7 mouse cellular contexts compared by ENCODE assay signal in the genomic region with DNA sequence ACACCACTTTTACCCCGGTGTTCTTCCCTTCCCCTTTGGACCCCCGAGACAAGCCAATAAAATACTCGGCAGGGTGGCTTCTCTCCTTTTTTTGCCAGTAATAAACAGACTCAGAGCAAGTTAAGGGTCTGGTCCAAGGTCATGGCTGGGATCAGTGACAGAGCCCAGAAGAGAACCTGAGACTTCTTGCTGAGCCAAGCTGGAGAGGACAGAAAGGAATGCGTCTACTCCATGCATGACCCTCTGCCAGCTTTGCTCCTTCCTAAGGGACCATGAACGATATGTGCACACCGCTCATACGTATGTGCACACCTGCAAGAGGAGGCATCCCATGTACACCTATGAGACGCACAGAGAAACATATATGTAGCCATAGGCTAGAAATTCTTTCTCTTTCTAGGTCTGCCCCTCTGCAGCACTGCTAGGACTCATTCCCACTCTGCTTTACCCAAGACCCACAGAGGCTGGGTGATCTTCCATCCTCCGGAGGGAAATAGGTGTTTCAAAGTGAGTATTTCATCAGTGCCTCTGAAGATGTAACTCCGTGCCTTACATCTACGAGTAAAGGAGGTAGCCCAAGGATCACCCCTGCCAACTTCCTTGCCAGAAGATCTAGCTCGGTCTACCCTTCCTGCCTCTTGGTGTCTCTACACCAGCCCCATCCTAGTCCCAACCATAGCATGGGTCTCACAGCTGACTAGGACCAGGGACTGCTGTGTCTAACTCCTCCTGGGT. TPM values are rescaled to one million over a fixed set of nuclear protein-coding genes. Genes with fewer than 3 reads are reported as not detected.
DNase-seq lines count a peak whose midpoint lies in the region; ATAC-seq and TF ChIP-seq lines count a peak whose summit lies in the region.

No protein-coding gene starts in this region.

- H3K9ac ChIP-seq in lung, embryonic 14.5 days, result peak overlapping the region; percentile 48

- H3K27me3 ChIP-seq in lung, embryonic 14.5 days (ENCODE audit: insufficient read depth, low read length), result no peaks in the 10 kb centered on the region
- peaks cover 35% of the 10 kb centered on the region for H3K27me3 ChIP-seq in forebrain, embryonic 10.5 days (ENCODE audit: poor library complexity, severe bottlenecking)
- peaks cover 34% of the 10 kb centered on the region for H3K27me3 ChIP-seq in limb, embryonic 10.5 days (ENCODE audit: low read depth, poor library complexity, severe bottlenecking)

- peaks cover 10% of the 10 kb centered on the region for H3K4me1 ChIP-seq in lung, embryonic 14.5 days (ENCODE audit: insufficient read depth)
- peaks cover 46% of the 10 kb centered on the region for H3K4me1 ChIP-seq in forebrain, embryonic 10.5 days
- peaks cover 24% of the 10 kb centered on the region for H3K4me1 ChIP-seq in limb, embryonic 10.5 days

- H3K4me3 ChIP-seq in lung, embryonic 14.5 days (ENCODE audit: low read depth, low read length), result peak overlapping the region; percentile 47
- peak overlapping the region; percentile 76 for H3K4me3 ChIP-seq in forebrain, embryonic 10.5 days
- H3K4me3 ChIP-seq in limb, embryonic 10.5 days, result peak overlapping the region; percentile 71

- ATAC-seq in lung, embryonic 14.5 days (ENCODE audit: insufficient read depth), result no peak
- ATAC-seq in erythroid progenitor cell, adult 5-6 weeks (replicated peaks; ENCODE audit: low FRiP score, poor library complexity, severe bottlenecking), result no peak

- WGBS in lung, embryonic 14.5 days, result 47% methylated on average over 12 of the region's 12 CpGs
- WGBS in forebrain, embryonic 10.5 days, result 56% methylated on average over 12 of the region's 12 CpGs
- 52% methylated on average over 12 of the region's 12 CpGs for WGBS in limb, embryonic 10.5 days

- no peak for DNase-seq in lung, embryonic 14.5 days
- no peak for DNase-seq in lung, postnatal 4 days
- DNase-seq in forebrain, embryonic 10.5 days (ENCODE audit: extremely low spot score, low spot score), result no peak
- no peak for DNase-seq in limb, embryonic 10.5 days (ENCODE audit: low spot score)
- DNase-seq in skeletal muscle tissue, adult 2 months (ENCODE audit: low read depth, low spot score), result peak; percentile 76
- DNase-seq in adrenal gland, postnatal 36 days, result no peak

- no peak for TF ChIP-seq CTCF in lung, embryonic 14.5 days (IDR thresholded peaks at IDR 0.05; ENCODE audit: low read depth)

- peak overlapping the region; percentile 73 for H3K4me2 ChIP-seq in lung, embryonic 14.5 days

- H3K9me3 ChIP-seq in lung, embryonic 14.5 days (ENCODE audit: low read depth, low read length), result no peaks in the 10 kb centered on the region
- H3K9me3 ChIP-seq in forebrain, embryonic 10.5 days, result no peaks in the 10 kb centered on the region
- no peaks in the 10 kb centered on the region for H3K9me3 ChIP-seq in limb, embryonic 10.5 days (replicated peaks)

- H3K36me3 ChIP-seq in lung, embryonic 14.5 days (ENCODE audit: insufficient read depth), result no peaks in the 10 kb centered on the region
- H3K36me3 ChIP-seq in forebrain, embryonic 10.5 days (replicated peaks), result no peaks in the 10 kb centered on the region
- H3K36me3 ChIP-seq in limb, embryonic 10.5 days, result no peaks in the 10 kb centered on the region

- H3K27ac ChIP-seq in lung, embryonic 14.5 days (ENCODE audit: low read depth), result no peak overlapping the region
- H3K27ac ChIP-seq in forebrain, embryonic 10.5 days, result peak overlapping the region; percentile 83
- H3K27ac ChIP-seq in limb, embryonic 10.5 days, result peak overlapping the region; percentile 59; the same call in 1 of the 2 replicates

RNA-seq across cellular contexts. Expression of gene 6430571L13Rik, which starts 0.7 kb away (rescaled TPM):
- polyA plus RNA-seq in lung, embryonic 14.5 days (2014; fragmentation: Nextera tagmentation; extraction: Ambion mirVana), result 0.27 and 0.28 TPM in 2 replicates
- 1.0 and 1.6 TPM in 2 replicates for polyA plus RNA-seq in forebrain, embryonic 10.5 days (2016; fragmentation: Nextera tagmentation; extraction: Ambion mirVana)
- 0.72 and 0.74 TPM in 2 replicates for polyA plus RNA-seq in limb, embryonic 10.5 days (2016; fragmentation: Nextera tagmentation; extraction: Ambion mirVana)
- total RNA-seq in adrenal gland, postnatal 36 days (2021), result 1 to 10 TPM; 1.2 to 1.3 TPM
- total RNA-seq in erythroid progenitor cell, adult 5-6 weeks (2015; ENCODE audit: low replicate concordance), result not detected in 2 replicates
- not detected in 2 replicates for total RNA-seq in erythroid progenitor cell, adult 5-6 weeks (2017; ENCODE audit: low replicate concordance)

RNA-seq across cellular contexts. Expression of gene Hemk1, which starts 2.9 kb away (rescaled TPM):
- 9.8 and 11.3 TPM in 2 replicates for polyA plus RNA-seq in lung, embryonic 14.5 days (2014; fragmentation: Nextera tagmentation; extraction: Ambion mirVana)
- polyA plus RNA-seq in forebrain, embryonic 10.5 days (2016; fragmentation: Nextera tagmentation; extraction: Ambion mirVana), result 13.5 and 13.7 TPM in 2 replicates
- 10.3 and 12.2 TPM in 2 replicates for polyA plus RNA-seq in limb, embryonic 10.5 days (2016; fragmentation: Nextera tagmentation; extraction: Ambion mirVana)
- 10 to 100 TPM; 15.6 to 16.1 TPM for total RNA-seq in adrenal gland, postnatal 36 days (2021)
- total RNA-seq in erythroid progenitor cell, adult 5-6 weeks (2015; ENCODE audit: low replicate concordance), result not detected in 2 replicates
- total RNA-seq in erythroid progenitor cell, adult 5-6 weeks (2017; ENCODE audit: low replicate concordance), result 0.15 and 3.9 TPM in 2 replicates

RNA-seq across cellular contexts. Expression of gene Cish, which starts 45.3 kb away (rescaled TPM):
- 8.5 and 9.2 TPM in 2 replicates for polyA plus RNA-seq in lung, embryonic 14.5 days (2014; fragmentation: Nextera tagmentation; extraction: Ambion mirVana)
- 7.2 and 7.6 TPM in 2 replicates for polyA plus RNA-seq in forebrain, embryonic 10.5 days (2016; fragmentation: Nextera tagmentation; extraction: Ambion mirVana)
- 4.3 and 5.1 TPM in 2 replicates for polyA plus RNA-seq in limb, embryonic 10.5 days (2016; fragmentation: Nextera tagmentation; extraction: Ambion mirVana)
- total RNA-seq in adrenal gland, postnatal 36 days (2021), result 10 to 100 TPM; 31.7 to 31.8 TPM
- 5.9 and 23.4 TPM in 2 replicates for total RNA-seq in erythroid progenitor cell, adult 5-6 weeks (2015; ENCODE audit: low replicate concordance)
- total RNA-seq in erythroid progenitor cell, adult 5-6 weeks (2017; ENCODE audit: low replicate concordance), result 3.6 and 5.1 TPM in 2 replicates

RNA-seq across cellular contexts. Expression of gene Mapkapk3, which starts 51.4 kb away (rescaled TPM):
- 7.8 and 8.3 TPM in 2 replicates for polyA plus RNA-seq in lung, embryonic 14.5 days (2014; fragmentation: Nextera tagmentation; extraction: Ambion mirVana)
- 5.9 and 6.6 TPM in 2 replicates for polyA plus RNA-seq in forebrain, embryonic 10.5 days (2016; fragmentation: Nextera tagmentation; extraction: Ambion mirVana)
- 5.3 and 5.9 TPM in 2 replicates for polyA plus RNA-seq in limb, embryonic 10.5 days (2016; fragmentation: Nextera tagmentation; extraction: Ambion mirVana)
- total RNA-seq in adrenal gland, postnatal 36 days (2021), result 10 to 100 TPM; 53.7 to 54.3 TPM
- 7.6 and 17.2 TPM in 2 replicates for total RNA-seq in erythroid progenitor cell, adult 5-6 weeks (2015; ENCODE audit: low replicate concordance)
- 10.0 and 15.7 TPM in 2 replicates for total RNA-seq in erythroid progenitor cell, adult 5-6 weeks (2017; ENCODE audit: low replicate concordance)

RNA-seq across cellular contexts. Expression of gene Cacna2d2, which starts 58.3 kb away (rescaled TPM):
- polyA plus RNA-seq in lung, embryonic 14.5 days (2014; fragmentation: Nextera tagmentation; extraction: Ambion mirVana), result 0.18 TPM in 1 of 2 replicates, not detected in the other
- polyA plus RNA-seq in forebrain, embryonic 10.5 days (2016; fragmentation: Nextera tagmentation; extraction: Ambion mirVana), result 1.0 and 1.2 TPM in 2 replicates
- 0.20 and 0.34 TPM in 2 replicates for polyA plus RNA-seq in limb, embryonic 10.5 days (2016; fragmentation: Nextera tagmentation; extraction: Ambion mirVana)
- 1 to 10 TPM; 4.9 to 5.2 TPM for total RNA-seq in adrenal gland, postnatal 36 days (2021)
- not detected in 2 replicates for total RNA-seq in erythroid progenitor cell, adult 5-6 weeks (2015; ENCODE audit: low replicate concordance)
- total RNA-seq in erythroid progenitor cell, adult 5-6 weeks (2017; ENCODE audit: low replicate concordance), result not detected in 2 replicates
